Mouse (Mus musculus) adrenal gland, adult 18-20 months (tissue): ENCODE results near the gene Mmachc. TPM values are rescaled to one million over a fixed set of nuclear protein-coding genes. Genes with fewer than 3 reads are reported as not detected.
A peak's percentile ranks its signal among the peaks of the same experiment; 100 is the strongest.

Experiments
- DNase-seq, 2 experiments: peaks; one replicate each; pipeline ENCODE4 v3.0.0; 2021 to 2022; ENCODE audit warnings: low spot score in 2 of 2
- total RNA-seq, 2 experiments: library from RNA; stranded (reverse); gene quantifications; 1 replicate in 1 of 2; 2 replicates in 1 of 2; pipeline ENCODE4 v1.2.3; 2021

Gene Mmachc
- total RNA-seq, 2 experiments from 2014 or later = 32.3 to 40.3 TPM

GRCm38 (mm10) chr4:116653228-116653627 lies 55.0 kb downstream of the Mmachc start:
- DNase-seq = peak; percentile 50 to 62

Other genes starting within 250 kb of the Mmachc start
- 10 to 100 TPM; 41.9 to 44.7 TPM for gene Mast2, start 244.2 kb downstream of the Mmachc start, total RNA-seq
- 10 to 100 TPM; 12.5 to 14.5 TPM for gene Ipp, start 200.9 kb downstream of the Mmachc start, total RNA-seq
- 10 to 100 TPM; 19.7 to 24.9 TPM for gene Tmem69, start 152.5 kb downstream of the Mmachc start, total RNA-seq
- gene Gpbp1l1, start 150.7 kb downstream of the Mmachc start, total RNA-seq = 10 to 100 TPM; 62.5 to 67.0 TPM
- gene Ccdc17, start 111.8 kb downstream of the Mmachc start, total RNA-seq = 10 to 100 TPM in 1 of 2 experiments, 1 to 10 TPM in 1; 8.4 to 11.7 TPM
- gene Nasp, start 80.5 kb downstream of the Mmachc start, total RNA-seq = 10 to 100 TPM; 20.3 to 24.6 TPM
- gene Akr1a1, start 56.7 kb downstream of the Mmachc start, total RNA-seq = 100 to 1,000 TPM; 822 to 909 TPM
- 100 to 1,000 TPM; 648 to 719 TPM for gene Prdx1, start 22.9 kb downstream of the Mmachc start, total RNA-seq
- 10 to 100 TPM; 15.4 to 15.5 TPM for gene Ccdc163, start 103 bp upstream of the Mmachc start, total RNA-seq
- gene Tesk2, start 12.5 kb upstream of the Mmachc start, total RNA-seq = 1 to 10 TPM; 2.6 to 2.7 TPM
- 10 to 100 TPM; 13.5 to 14.9 TPM for gene Toe1, start 99.2 kb upstream of the Mmachc start, total RNA-seq
- 1 to 10 TPM; 2.0 to 2.9 TPM for gene Mutyh, start 99.3 kb upstream of the Mmachc start, total RNA-seq
- 1 to 10 TPM; 1.8 to 4.7 TPM for gene Hpdl, start 113.3 kb upstream of the Mmachc start, total RNA-seq
- gene Zswim5, start 169.0 kb upstream of the Mmachc start, total RNA-seq = 1 to 10 TPM; 3.8 to 5.2 TPM